Mouse (Mus musculus) liver, postnatal 0 days (tissue): ENCODE data around the gene Atmin.

ENCODE experiments used
- CTCF ChIP-seq: sonication (generic); IDR thresholded peaks from 2 replicates; pipeline ENCODE4 v1.5.1; 2016; ENCODE audit warnings: antibody characterized with exemption, low read depth
- EP300 ChIP-seq: IDR thresholded peaks from 2 replicates; pipeline ENCODE4 v1.6.1; 2016; ENCODE audit warnings: antibody characterized with exemption, low read depth, mild to moderate bottlenecking

DNA sequence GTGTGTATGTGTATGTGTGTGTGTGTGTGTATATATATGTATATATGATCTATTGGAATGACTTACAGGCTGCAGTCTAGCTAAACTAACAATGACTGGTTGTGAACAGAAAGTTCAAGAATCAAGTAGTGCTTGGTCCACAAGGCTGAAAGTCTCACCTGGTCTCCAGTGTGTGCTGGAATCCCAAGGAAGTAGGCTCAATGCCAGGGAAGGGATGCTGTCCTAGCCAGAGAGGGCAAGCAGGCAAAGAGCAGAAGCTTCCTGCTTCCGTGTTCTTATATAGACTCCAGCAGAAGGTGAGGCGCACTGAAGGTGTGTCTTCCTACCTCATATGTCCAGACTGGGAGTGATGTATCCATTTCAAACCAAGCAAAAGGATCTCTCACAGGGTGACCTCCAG is 8.6 kb downstream of the Atmin start:
- no peak for TF ChIP-seq CTCF
- TF ChIP-seq EP300: no peak
